Mouse (Mus musculus): ENCODE data around the gene Cux2. TPM values are rescaled to one million over a fixed set of nuclear protein-coding genes. Genes with fewer than 3 reads are reported as not detected.

Gene Cux2
- polyA plus RNA-seq, 1 experiment from 2014 or later, result 12.0 TPM

- Histone ChIP-seq H3K9me3 (0 out of 2 replicates have a peak, but pooled peaks cover 4% of the 10 kb centered on the region), H3K36me3 (peaks cover 7% of the 10 kb centered on the region; the same call in 1 of the 2 replicates), H3K4me1 (replicated peaks) (peaks cover 54% of the 10 kb centered on the region), H3K27ac (no peak overlapping the region), H3K27me3 (ENCODE audit: insufficient read depth, poor library complexity, severe bottlenecking) (no peaks in the 10 kb centered on the region; the same call in 1 of the 2 replicates), H3K4me3 (no peak overlapping the region)
- WGBS, result 80% methylated on average over 15 of the region's 15 CpGs
- no peak for DNase-seq (ENCODE audit: low spot score)
Measured at GRCm38 (mm10) chr5:121968416-121968815, 81.5 kb downstream of the Cux2 start.

- Histone ChIP-seq H3K36me3 (peaks cover 7% of the 10 kb centered on the region; the same call in 1 of the 2 replicates), H3K27ac (no peak overlapping the region), H3K4me3 (no peak overlapping the region), H3K9me3 (0 out of 2 replicates have a peak, but pooled peaks cover 4% of the 10 kb centered on the region), H3K27me3 (ENCODE audit: insufficient read depth, poor library complexity, severe bottlenecking) (peaks cover 5% of the 10 kb centered on the region), H3K4me1 (replicated peaks) (peaks cover 45% of the 10 kb centered on the region)
- no peak for DNase-seq (ENCODE audit: low spot score)
- WGBS, result 92% methylated on average over 5 of the region's 5 CpGs
Measured at GRCm38 (mm10) chr5:121967520-121967919, 82.4 kb downstream of the Cux2 start.

- WGBS, result 45% methylated on average over 16 of the region's 16 CpGs
- H3K27me3 ChIP-seq (ENCODE audit: insufficient read depth, poor library complexity, severe bottlenecking), result peaks cover 5% of the 10 kb centered on the region
- H3K36me3 ChIP-seq, result peaks cover 7% of the 10 kb centered on the region; the same call in 1 of the 2 replicates
- H3K9me3 ChIP-seq, result 0 out of 2 replicates have a peak, but pooled peaks cover 3% of the 10 kb centered on the region
- peaks cover 46% of the 10 kb centered on the region for H3K4me1 ChIP-seq (replicated peaks)
- peak overlapping the region; percentile 74 for H3K27ac ChIP-seq
- DNase-seq (ENCODE audit: low spot score), result peak; percentile 43
- no peak overlapping the region for H3K4me3 ChIP-seq
Measured at GRCm38 (mm10) chr5:121966940-121967339, 83.0 kb downstream of the Cux2 start.

- Histone ChIP-seq H3K27me3 (ENCODE audit: insufficient read depth, poor library complexity, severe bottlenecking) (peaks cover 8% of the 10 kb centered on the region), H3K4me1 (replicated peaks) (peaks cover 49% of the 10 kb centered on the region), H3K4me3 (no peak overlapping the region), H3K9me3 (no peaks in the 10 kb centered on the region), H3K36me3 (no peaks in the 10 kb centered on the region), H3K27ac (no peak overlapping the region)
- 91% methylated on average over 10 of the region's 10 CpGs for WGBS
- no peak for DNase-seq (ENCODE audit: low spot score)
Measured at GRCm38 (mm10) chr5:121962974-121963373, 86.9 kb downstream of the Cux2 start.

- H3K27me3 ChIP-seq (ENCODE audit: insufficient read depth, poor library complexity, severe bottlenecking), result peaks cover 8% of the 10 kb centered on the region
- H3K4me3 ChIP-seq, result no peak overlapping the region
- H3K9me3 ChIP-seq, result no peaks in the 10 kb centered on the region
- H3K27ac ChIP-seq, result no peak overlapping the region
- 90% methylated on average over 7 of the region's 7 CpGs for WGBS
- no peak for DNase-seq (ENCODE audit: low spot score)
- H3K4me1 ChIP-seq (replicated peaks), result peaks cover 53% of the 10 kb centered on the region
- no peaks in the 10 kb centered on the region for H3K36me3 ChIP-seq
Measured at GRCm38 (mm10) chr5:121962359-121962758, 87.5 kb downstream of the Cux2 start.

GRCm38 (mm10) chr5:121961256-121961655, 88.6 kb downstream of the Cux2 start:
- DNase-seq (ENCODE audit: low spot score), result no peak
- Histone ChIP-seq H3K9me3 (no peaks in the 10 kb centered on the region), H3K27ac (no peak overlapping the region), H3K4me3 (no peak overlapping the region), H3K4me1 (replicated peaks) (peaks cover 48% of the 10 kb centered on the region), H3K27me3 (ENCODE audit: insufficient read depth, poor library complexity, severe bottlenecking) (peaks cover 8% of the 10 kb centered on the region), H3K36me3 (no peaks in the 10 kb centered on the region)
- 83% methylated on average over 8 of the region's 8 CpGs for WGBS

- DNase-seq (ENCODE audit: low spot score), result no peak
- H3K36me3 ChIP-seq, result no peaks in the 10 kb centered on the region
- H3K9me3 ChIP-seq, result no peaks in the 10 kb centered on the region
- no peak overlapping the region for H3K27ac ChIP-seq
- WGBS, result 78% methylated on average over 10 of the region's 10 CpGs
- no peak overlapping the region for H3K4me3 ChIP-seq
- peaks cover 8% of the 10 kb centered on the region; the same call in 1 of the 2 replicates for H3K27me3 ChIP-seq (ENCODE audit: insufficient read depth, poor library complexity, severe bottlenecking)
- peaks cover 39% of the 10 kb centered on the region for H3K4me1 ChIP-seq (replicated peaks)
Measured at GRCm38 (mm10) chr5:121959688-121960087, 90.2 kb downstream of the Cux2 start.

GRCm38 (mm10) chr5:121958551-121958950, 91.4 kb downstream of the Cux2 start:
- Histone ChIP-seq H3K9me3 (no peaks in the 10 kb centered on the region), H3K4me3 (no peak overlapping the region), H3K36me3 (no peaks in the 10 kb centered on the region), H3K4me1 (replicated peaks) (peaks cover 35% of the 10 kb centered on the region), H3K27ac (no peak overlapping the region), H3K27me3 (ENCODE audit: insufficient read depth, poor library complexity, severe bottlenecking) (peaks cover 8% of the 10 kb centered on the region; the same call in 1 of the 2 replicates)
- WGBS, result 87% methylated on average over 9 of the region's 9 CpGs
- no peak for DNase-seq (ENCODE audit: low spot score)

- DNase-seq (ENCODE audit: low spot score), result no peak
- no peak overlapping the region for H3K4me3 ChIP-seq
- peaks cover 27% of the 10 kb centered on the region for H3K4me1 ChIP-seq (replicated peaks)
- H3K36me3 ChIP-seq, result no peaks in the 10 kb centered on the region
- no peak overlapping the region for H3K27ac ChIP-seq
- H3K27me3 ChIP-seq (ENCODE audit: insufficient read depth, poor library complexity, severe bottlenecking), result 0 out of 2 replicates have a peak, but pooled peaks cover 6% of the 10 kb centered on the region
- no peaks in the 10 kb centered on the region for H3K9me3 ChIP-seq
- 84% methylated on average over 5 of the region's 5 CpGs for WGBS
Measured at GRCm38 (mm10) chr5:121955806-121956205, 94.1 kb downstream of the Cux2 start.

GRCm38 (mm10) chr5:121950175-121950574, 99.7 kb downstream of the Cux2 start:
- H3K4me1 ChIP-seq (replicated peaks), result peaks cover 52% of the 10 kb centered on the region

GRCm38 (mm10) chr5:121949050-121949443, 100.9 kb downstream of the Cux2 start:
- Histone ChIP-seq H3K4me3 (peak overlapping the region; percentile 44), H3K4me1 (replicated peaks) (peaks cover 45% of the 10 kb centered on the region), H3K27me3 (ENCODE audit: insufficient read depth, poor library complexity, severe bottlenecking) (peaks cover 25% of the 10 kb centered on the region), H3K36me3 (no peaks in the 10 kb centered on the region), H3K27ac (peak overlapping the region; percentile 72), H3K9me3 (no peaks in the 10 kb centered on the region)
- no peak for DNase-seq (ENCODE audit: low spot score)
- WGBS, result 42% methylated on average over 8 of the region's 8 CpGs

More at GRCm38 (mm10) chr5:121950175-121950574, 99.7 kb downstream of the Cux2 start:
- no peak for DNase-seq (ENCODE audit: low spot score)
- Histone ChIP-seq H3K27ac (no peak overlapping the region), H3K9me3 (no peaks in the 10 kb centered on the region), H3K4me3 (no peak overlapping the region), H3K36me3 (no peaks in the 10 kb centered on the region), H3K27me3 (ENCODE audit: insufficient read depth, poor library complexity, severe bottlenecking) (peaks cover 25% of the 10 kb centered on the region)
- WGBS, result 79% methylated on average over 2 of the region's 2 CpGs

- Histone ChIP-seq H3K27me3 (ENCODE audit: insufficient read depth, poor library complexity, severe bottlenecking) (peaks cover 25% of the 10 kb centered on the region), H3K4me1 (replicated peaks) (peaks cover 45% of the 10 kb centered on the region), H3K36me3 (no peaks in the 10 kb centered on the region), H3K27ac (peak overlapping the region; percentile 72), H3K4me3 (peak overlapping the region; percentile 44), H3K9me3 (no peaks in the 10 kb centered on the region)
- WGBS, result 9% methylated on average over 44 of the region's 44 CpGs
- peak; percentile 76 for DNase-seq (ENCODE audit: low spot score)
Measured at GRCm38 (mm10) chr5:121948302-121949049, 101.4 kb downstream of the Cux2 start.

GRCm38 (mm10) chr5:121946657-121947245, 103.2 kb downstream of the Cux2 start:
- DNase-seq (ENCODE audit: low spot score), result no peak
- Histone ChIP-seq H3K4me3 (no peak overlapping the region), H3K4me1 (replicated peaks) (peaks cover 45% of the 10 kb centered on the region), H3K36me3 (no peaks in the 10 kb centered on the region), H3K27me3 (ENCODE audit: insufficient read depth, poor library complexity, severe bottlenecking) (peaks cover 22% of the 10 kb centered on the region), H3K9me3 (no peaks in the 10 kb centered on the region), H3K27ac (no peak overlapping the region)
- 81% methylated on average over 7 of the region's 7 CpGs for WGBS
